Mouse (Mus musculus) monocyte, adult 5-6 weeks (primary cell): ENCODE results near the gene Mcfd2. TPM values are rescaled to one million over a fixed set of nuclear protein-coding genes. Genes with fewer than 3 reads are reported as not detected.

Experiments used
- ATAC-seq: fragments of 153-309, 156-312 bp; replicated peaks from 2 replicates; pipeline ENCODE4 v1.8.0; 2017; ENCODE audit warnings: mild to moderate bottlenecking; ENCODE audit not compliant: low TSS enrichment, insufficient number of reproducible peaks, severe bottlenecking, poor library complexity, low FRiP score
- total RNA-seq: library from RNA; stranded (forward); fragments of 200-1000, 200-491, 200-594 nt; gene quantifications from 3 replicates; pipeline ENCODE4 v1.2.3, GENCODE M21; 2017

Mcfd2 gene
- total RNA-seq, 1 experiment from 2014 or later = 35.9 TPM

GRCm38 (mm10) chr17:87264054-87264830, 1.5 kb downstream of the Mcfd2 start:
- ATAC-seq = no peak

GRCm38 (mm10) chr17:87263401-87263800, 2.3 kb downstream of the Mcfd2 start:
- ATAC-seq = no peak

- ATAC-seq = peak; percentile 42
Measured at GRCm38 (mm10) chr17:87255672-87256071, 10.1 kb downstream of the Mcfd2 start.

- no peak for ATAC-seq
Measured at GRCm38 (mm10) chr17:87254384-87254783, 11.4 kb downstream of the Mcfd2 start.

GRCm38 (mm10) chr17:87246103-87246502, 19.6 kb downstream of the Mcfd2 start:
- no peak for ATAC-seq

GRCm38 (mm10) chr17:87237826-87238225, 27.9 kb downstream of the Mcfd2 start:
- no peak for ATAC-seq

- ATAC-seq = no peak
Measured at GRCm38 (mm10) chr17:87236725-87237650, 28.7 kb downstream of the Mcfd2 start.

GRCm38 (mm10) chr17:87235019-87235418, 30.7 kb downstream of the Mcfd2 start:
- no peak for ATAC-seq

GRCm38 (mm10) chr17:87227878-87228277, 37.9 kb downstream of the Mcfd2 start:
- no peak for ATAC-seq

GRCm38 (mm10) chr17:87226079-87226640, 39.6 kb downstream of the Mcfd2 start:
- no peak for ATAC-seq

- ATAC-seq = no peak
Measured at GRCm38 (mm10) chr17:87225384-87225783, 40.4 kb downstream of the Mcfd2 start.

- no peak for ATAC-seq
Measured at GRCm38 (mm10) chr17:87224461-87224860, 41.3 kb downstream of the Mcfd2 start.

- ATAC-seq = no peak
Measured at GRCm38 (mm10) chr17:87219456-87219855, 46.3 kb downstream of the Mcfd2 start.

- ATAC-seq = no peak
Measured at GRCm38 (mm10) chr17:87214523-87214922, 51.2 kb downstream of the Mcfd2 start.

GRCm38 (mm10) chr17:87210525-87210924, 55.2 kb downstream of the Mcfd2 start:
- ATAC-seq = no peak

GRCm38 (mm10) chr17:87206885-87207284, 58.9 kb downstream of the Mcfd2 start:
- no peak for ATAC-seq
